Mouse (Mus musculus): Measurements from ENCODE around the gene Clic6. TPM values are rescaled to one million over a fixed set of nuclear protein-coding genes. Genes with fewer than 3 reads are reported as not detected.

Gene Clic6
- total and polyA plus RNA-seq, 3 experiments = not detected

DNA sequence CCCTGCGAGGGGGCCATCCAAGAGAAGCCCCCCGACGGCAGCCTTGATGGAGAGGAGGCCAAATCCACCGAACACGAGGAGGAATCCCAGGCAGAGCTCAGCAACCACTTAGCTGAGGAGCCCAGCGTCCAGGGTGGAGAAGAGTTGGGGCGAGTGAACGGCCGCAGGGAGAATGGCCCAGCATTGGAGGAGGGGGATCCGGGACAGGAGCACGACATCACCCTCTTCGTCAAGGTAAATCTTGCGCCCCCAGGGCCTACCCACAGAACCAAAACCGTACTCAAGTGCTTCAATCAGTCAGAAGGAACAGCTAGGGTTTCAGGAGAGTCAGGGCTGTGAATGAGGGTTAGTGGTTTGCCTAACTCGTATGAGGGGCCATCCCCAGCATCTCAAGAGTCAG lies 13.8 kb downstream of the Clic6 start:
- H3K9me3 ChIP-seq (replicated peaks; ENCODE audit: insufficient read depth, low read length) = no peaks in the 10 kb centered on the region
- DNase-seq (ENCODE audit: low read depth, low spot score) = no peak
- H3K79me2 ChIP-seq (ENCODE audit: control insufficient read depth, insufficient read depth, low read length, poor library complexity) = no peaks in the 10 kb centered on the region
- H3K27ac ChIP-seq (ENCODE audit: control insufficient read depth, low read depth, low read length) = no peak overlapping the region
- H3K4me3 ChIP-seq (ENCODE audit: control insufficient read depth in 1 of 2, insufficient read depth in 1 of 2, low read depth in 2 of 2, low read length in 2 of 2) = no peak overlapping the region
- peaks cover 3 to 4% of the 10 kb centered on the region in 2 experiments for H3K27me3 ChIP-seq (ENCODE audit: control insufficient read depth in 1 of 2, insufficient read depth in 2 of 2, low read length in 2 of 2)
- no peak overlapping the region for H3K9ac ChIP-seq (ENCODE audit: control insufficient read depth, low read depth, low read length, poor library complexity, severe bottlenecking)
- peaks cover under 1 to 5% of the 10 kb centered on the region in 2 experiments; a peak in 3 of 4 replicates for H3K4me1 ChIP-seq (ENCODE audit: control insufficient read depth in 1 of 2, insufficient read depth in 2 of 2, low read length in 2 of 2)
- TF ChIP-seq USF1 (IDR thresholded peaks at IDR 0.05; ENCODE audit: low read depth, low read length) = no peak
- TF ChIP-seq USF2 (IDR thresholded peaks at IDR 0.05; ENCODE audit: borderline replicate concordance in 1 of 2, insufficient read depth in 1 of 2, low read depth in 1 of 2, low read length in 2 of 2) = no peak
- TF ChIP-seq TBP (IDR thresholded peaks at IDR 0.05; ENCODE audit: low read depth, low read length) = no peak
- no peak for TF ChIP-seq CHD2 (IDR thresholded peaks at IDR 0.05; ENCODE audit: low read length)
- peaks cover 0 to 2% of the 10 kb centered on the region in 2 experiments; a peak in 2 of 4 replicates for H3K36me3 ChIP-seq (ENCODE audit: control insufficient read depth in 1 of 2, insufficient read depth in 2 of 2, low read length in 2 of 2)

DNA sequence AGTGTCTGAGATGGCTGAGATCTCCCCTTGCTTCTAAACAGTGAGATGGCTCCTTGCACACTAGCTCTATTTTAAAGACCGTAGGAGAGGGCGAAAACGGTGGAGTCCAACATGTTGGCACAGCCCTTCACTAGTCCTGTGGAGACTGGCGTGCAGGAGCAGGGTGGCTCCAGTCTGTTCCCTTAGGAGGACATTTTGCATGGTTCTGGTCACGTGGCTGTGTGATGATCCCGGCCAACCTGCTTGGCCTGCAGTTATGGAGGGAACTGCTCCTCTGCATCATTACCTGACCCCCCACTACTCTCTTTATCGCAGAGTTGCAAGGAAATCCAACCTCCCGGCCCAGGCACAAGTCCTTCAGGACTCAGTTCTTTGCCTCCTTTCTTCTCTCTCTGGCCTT lies 15.0 kb downstream of the Clic6 start:
- H3K4me3 ChIP-seq (ENCODE audit: control insufficient read depth in 1 of 2, insufficient read depth in 1 of 2, low read depth in 2 of 2, low read length in 2 of 2) = no peak overlapping the region
- H3K4me1 ChIP-seq (ENCODE audit: control insufficient read depth in 1 of 2, insufficient read depth in 2 of 2, low read length in 2 of 2) = no peaks in the 10 kb centered on the region
- no peaks in the 10 kb centered on the region for H3K9me3 ChIP-seq (replicated peaks; ENCODE audit: insufficient read depth, low read length)
- no peaks in the 10 kb centered on the region for H3K36me3 ChIP-seq (ENCODE audit: control insufficient read depth in 1 of 2, insufficient read depth in 2 of 2, low read length in 2 of 2)
- DNase-seq (ENCODE audit: low read depth, low spot score) = no peak
- H3K27me3 ChIP-seq (ENCODE audit: control insufficient read depth in 1 of 2, insufficient read depth in 2 of 2, low read length in 2 of 2) = peaks cover 5 to 8% of the 10 kb centered on the region in 2 experiments
- no peak for TF ChIP-seq KAT2A (conservative IDR thresholded peaks at IDR 0.05; ENCODE audit: low read depth, low read length)
- no peak for TF ChIP-seq RCOR1 (IDR thresholded peaks at IDR 0.05; ENCODE audit: low read depth, low read length)
- no peak overlapping the region for H3K27ac ChIP-seq (ENCODE audit: control insufficient read depth, low read depth, low read length)
- no peak overlapping the region for H3K9ac ChIP-seq (ENCODE audit: control insufficient read depth, low read depth, low read length, poor library complexity, severe bottlenecking)
- H3K79me2 ChIP-seq (ENCODE audit: control insufficient read depth, insufficient read depth, low read length, poor library complexity) = no peaks in the 10 kb centered on the region

DNA sequence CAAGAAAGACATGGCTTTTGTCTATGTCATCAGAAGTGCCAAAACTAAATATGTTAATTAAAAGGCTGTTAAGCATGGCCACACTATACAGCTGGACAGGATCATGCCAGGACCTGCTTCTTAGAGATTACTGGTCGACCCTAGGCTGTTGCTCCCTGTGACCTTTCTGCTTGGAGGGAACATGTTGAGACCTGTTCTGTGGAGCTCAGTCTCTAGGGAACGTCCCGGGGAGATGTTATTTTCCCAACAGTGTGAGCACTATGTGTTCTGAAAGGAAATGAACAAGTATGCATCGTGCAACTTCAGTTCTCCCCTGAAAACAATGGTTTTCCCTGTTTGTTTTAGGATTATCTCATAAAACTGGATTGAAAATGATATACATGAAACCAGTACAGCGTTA lies 17.6 kb downstream of the Clic6 start:
- H3K4me1 ChIP-seq (ENCODE audit: control insufficient read depth in 1 of 2, insufficient read depth in 2 of 2, low read length in 2 of 2) = no peaks in the 10 kb centered on the region
- no peak overlapping the region for H3K4me3 ChIP-seq (ENCODE audit: control insufficient read depth in 1 of 2, insufficient read depth in 1 of 2, low read depth in 2 of 2, low read length in 2 of 2)
- H3K27ac ChIP-seq (ENCODE audit: control insufficient read depth, low read depth, low read length) = no peak overlapping the region
- H3K27me3 ChIP-seq (ENCODE audit: control insufficient read depth in 1 of 2, insufficient read depth in 2 of 2, low read length in 2 of 2) = peaks cover 5 to 8% of the 10 kb centered on the region in 2 experiments
- H3K9ac ChIP-seq (ENCODE audit: control insufficient read depth, low read depth, low read length, poor library complexity, severe bottlenecking) = no peak overlapping the region
- no peaks in the 10 kb centered on the region for H3K79me2 ChIP-seq (ENCODE audit: control insufficient read depth, insufficient read depth, low read length, poor library complexity)
- no peaks in the 10 kb centered on the region for H3K36me3 ChIP-seq (ENCODE audit: control insufficient read depth in 1 of 2, insufficient read depth in 2 of 2, low read length in 2 of 2)
- DNase-seq (ENCODE audit: low read depth, low spot score) = no peak
- TF ChIP-seq TCF12 (IDR thresholded peaks at IDR 0.05; ENCODE audit: low read depth, low read length) (no peak), HCFC1 (IDR thresholded peaks at IDR 0.05; ENCODE audit: low read depth, low read length) (no peak), ZMIZ1 (IDR thresholded peaks at IDR 0.05; ENCODE audit: low read depth, low read length) (no peak), USF2 (IDR thresholded peaks at IDR 0.05; ENCODE audit: borderline replicate concordance in 1 of 2, insufficient read depth in 1 of 2, low read depth in 1 of 2, low read length in 2 of 2) (no peak), UBTF (IDR thresholded peaks at IDR 0.05; ENCODE audit: borderline replicate concordance, insufficient read depth, low read depth, low read length) (no peak), CTCF (IDR thresholded peaks at IDR 0.05 in 2 of 3, conservative IDR thresholded peaks at IDR 0.05 in 1 of 3; ENCODE audit: control insufficient read depth in 1 of 3, insufficient read depth in 1 of 3, low read depth in 2 of 3, low read length in 3 of 3, poor library complexity in 1 of 3, severe bottlenecking in 1 of 3) (no peak), MAZ (IDR thresholded peaks at IDR 0.05; ENCODE audit: low read depth, low read length) (no peak), ZKSCAN1 (IDR thresholded peaks at IDR 0.05; ENCODE audit: low read depth, low read length) (no peak), MYB (IDR thresholded peaks at IDR 0.05; ENCODE audit: low read depth, low read length) (no peak), CHD2 (IDR thresholded peaks at IDR 0.05; ENCODE audit: low read length) (no peak), RCOR1 (IDR thresholded peaks at IDR 0.05; ENCODE audit: low read depth, low read length) (no peak), USF1 (IDR thresholded peaks at IDR 0.05; ENCODE audit: low read depth, low read length) (no peak), MEF2A (IDR thresholded peaks at IDR 0.05; ENCODE audit: extremely low read depth, insufficient replicate concordance, low read depth, low read length, poor library complexity, severe bottlenecking) (no peak), POLR2AphosphoS5 (IDR thresholded peaks at IDR 0.05; ENCODE audit: borderline replicate concordance, low read depth, low read length) (no peak)
- H3K9me3 ChIP-seq (replicated peaks; ENCODE audit: insufficient read depth, low read length) = no peaks in the 10 kb centered on the region
